Mouse (Mus musculus): ENCODE measurements at regions not wholly inside any gene's neighbourhood (a gene's known extent, or its start where the extent isn't known, plus 50 kb on each side); places are given as distances from the start of the nearest gene placed in this dataset.

- H3K27ac ChIP-seq (replicated peaks; ENCODE audit: low read depth, low read length) = no peak overlapping the region
- H3K4me3 ChIP-seq (ENCODE audit: low read depth, low read length) = no peak overlapping the region
- no peaks in the 10 kb centered on the region for H3K27me3 ChIP-seq (ENCODE audit: control insufficient read depth, insufficient read depth, low read length)
- WGBS = 76% methylated on average over 8 of the region's 8 CpGs
- DNase-seq (ENCODE audit: low spot score) = no peak
- H3K9ac ChIP-seq (ENCODE audit: low read length) = no peak overlapping the region
- ATAC-seq (ENCODE audit: insufficient number of reproducible peaks, low FRiP score, low TSS enrichment, low read depth) = no peak
- no peak overlapping the region for H3K4me2 ChIP-seq (ENCODE audit: low read depth, severe bottlenecking)
- H3K9me3 ChIP-seq (ENCODE audit: control insufficient read depth, low read length) = no peaks in the 10 kb centered on the region
- no peaks in the 10 kb centered on the region for H3K36me3 ChIP-seq (ENCODE audit: control insufficient read depth, insufficient read depth, low read length)
- H3K4me1 ChIP-seq (ENCODE audit: control insufficient read depth, insufficient read depth, low read length) = no peaks in the 10 kb centered on the region
Observed at GRCm38 (mm10) chr3:38567946-38568595, 83.4 kb upstream of the Ankrd50 start.

- Histone ChIP-seq H3K4me1 (ENCODE audit: control insufficient read depth, insufficient read depth, low read length) (no peaks in the 10 kb centered on the region), H3K9ac (ENCODE audit: low read length) (no peak overlapping the region)
- 94% methylated on average over 2 of the region's 2 CpGs for WGBS
Observed at GRCm38 (mm10) chr3:38566576-38566975, 81.9 kb upstream of the Ankrd50 start.

GRCm38 (mm10) chr3:38564844-38565243, 80.2 kb upstream of the Ankrd50 start:
- Histone ChIP-seq H3K9ac (ENCODE audit: low read length) (no peak overlapping the region), H3K4me3 (ENCODE audit: low read depth, low read length) (no peak overlapping the region), H3K36me3 (ENCODE audit: control insufficient read depth, insufficient read depth, low read length) (no peaks in the 10 kb centered on the region), H3K27ac (replicated peaks; ENCODE audit: low read depth, low read length) (no peak overlapping the region), H3K4me2 (ENCODE audit: low read depth, severe bottlenecking) (no peak overlapping the region), H3K9me3 (ENCODE audit: control insufficient read depth, low read length) (no peaks in the 10 kb centered on the region), H3K27me3 (ENCODE audit: control insufficient read depth, insufficient read depth, low read length) (no peaks in the 10 kb centered on the region), H3K4me1 (ENCODE audit: control insufficient read depth, insufficient read depth, low read length) (no peaks in the 10 kb centered on the region)
- ATAC-seq (ENCODE audit: insufficient number of reproducible peaks, low FRiP score, low TSS enrichment, low read depth) (no peak), DNase-seq (ENCODE audit: low spot score) (no peak)
- WGBS = 31% methylated on average over 2 of the region's 2 CpGs

More at GRCm38 (mm10) chr3:38566576-38566975, 81.9 kb upstream of the Ankrd50 start:
- DNase-seq (ENCODE audit: low spot score) = no peak
- no peak overlapping the region for H3K4me2 ChIP-seq (ENCODE audit: low read depth, severe bottlenecking)
- H3K4me3 ChIP-seq (ENCODE audit: low read depth, low read length) = no peak overlapping the region
- no peaks in the 10 kb centered on the region for H3K36me3 ChIP-seq (ENCODE audit: control insufficient read depth, insufficient read depth, low read length)
- H3K27ac ChIP-seq (replicated peaks; ENCODE audit: low read depth, low read length) = no peak overlapping the region
- ATAC-seq (ENCODE audit: insufficient number of reproducible peaks, low FRiP score, low TSS enrichment, low read depth) = no peak
- no peaks in the 10 kb centered on the region for H3K9me3 ChIP-seq (ENCODE audit: control insufficient read depth, low read length)
- H3K27me3 ChIP-seq (ENCODE audit: control insufficient read depth, insufficient read depth, low read length) = no peaks in the 10 kb centered on the region

- Histone ChIP-seq H3K9me3 (ENCODE audit: control insufficient read depth, low read length) (no peaks in the 10 kb centered on the region), H3K4me2 (ENCODE audit: low read depth, severe bottlenecking) (no peak overlapping the region), H3K4me1 (ENCODE audit: control insufficient read depth, insufficient read depth, low read length) (no peaks in the 10 kb centered on the region), H3K36me3 (ENCODE audit: control insufficient read depth, insufficient read depth, low read length) (no peaks in the 10 kb centered on the region), H3K4me3 (ENCODE audit: low read depth, low read length) (no peak overlapping the region), H3K27me3 (ENCODE audit: control insufficient read depth, insufficient read depth, low read length) (no peaks in the 10 kb centered on the region), H3K27ac (replicated peaks; ENCODE audit: low read depth, low read length) (no peak overlapping the region), H3K9ac (ENCODE audit: low read length) (no peak overlapping the region)
- 36% methylated on average over 2 of the region's 2 CpGs for WGBS
- DNase-seq (ENCODE audit: low spot score) (no peak), ATAC-seq (ENCODE audit: insufficient number of reproducible peaks, low FRiP score, low TSS enrichment, low read depth) (no peak)
Observed at GRCm38 (mm10) chr3:38564364-38564763, 79.7 kb upstream of the Ankrd50 start.

- Histone ChIP-seq H3K9ac (ENCODE audit: low read length) (no peak overlapping the region), H3K27ac (replicated peaks; ENCODE audit: low read depth, low read length) (no peak overlapping the region), H3K27me3 (ENCODE audit: control insufficient read depth, insufficient read depth, low read length) (no peaks in the 10 kb centered on the region), H3K4me3 (ENCODE audit: low read depth, low read length) (no peak overlapping the region), H3K4me2 (ENCODE audit: low read depth, severe bottlenecking) (no peak overlapping the region), H3K4me1 (ENCODE audit: control insufficient read depth, insufficient read depth, low read length) (no peaks in the 10 kb centered on the region), H3K9me3 (ENCODE audit: control insufficient read depth, low read length) (no peaks in the 10 kb centered on the region), H3K36me3 (ENCODE audit: control insufficient read depth, insufficient read depth, low read length) (no peaks in the 10 kb centered on the region)
- ATAC-seq (ENCODE audit: insufficient number of reproducible peaks, low FRiP score, low TSS enrichment, low read depth) (no peak), DNase-seq (ENCODE audit: low spot score) (no peak)
- WGBS = 36% methylated on average over 2 of the region's 2 CpGs
Observed at GRCm38 (mm10) chr3:38561186-38561585, 76.5 kb upstream of the Ankrd50 start.

- no peaks in the 10 kb centered on the region for H3K36me3 ChIP-seq (ENCODE audit: control insufficient read depth, insufficient read depth, low read length)
- 93% methylated on average over 5 of the region's 5 CpGs for WGBS
- H3K4me3 ChIP-seq (ENCODE audit: low read depth, low read length) = no peak overlapping the region
- no peak overlapping the region for H3K27ac ChIP-seq (replicated peaks; ENCODE audit: low read depth, low read length)
- no peak overlapping the region for H3K9ac ChIP-seq (ENCODE audit: low read length)
- ATAC-seq (ENCODE audit: insufficient number of reproducible peaks, low FRiP score, low TSS enrichment, low read depth) (no peak), DNase-seq (ENCODE audit: low spot score) (no peak)
- H3K4me1 ChIP-seq (ENCODE audit: control insufficient read depth, insufficient read depth, low read length) = no peaks in the 10 kb centered on the region
- H3K9me3 ChIP-seq (ENCODE audit: control insufficient read depth, low read length) = no peaks in the 10 kb centered on the region
- H3K4me2 ChIP-seq (ENCODE audit: low read depth, severe bottlenecking) = no peak overlapping the region
- H3K27me3 ChIP-seq (ENCODE audit: control insufficient read depth, insufficient read depth, low read length) = no peaks in the 10 kb centered on the region
Observed at GRCm38 (mm10) chr3:38555939-38556338, 71.3 kb upstream of the Ankrd50 start.

GRCm38 (mm10) chr3:38553470-38554043, 68.9 kb upstream of the Ankrd50 start:
- Histone ChIP-seq H3K27ac (replicated peaks; ENCODE audit: low read depth, low read length) (no peak overlapping the region), H3K27me3 (ENCODE audit: control insufficient read depth, insufficient read depth, low read length) (no peaks in the 10 kb centered on the region), H3K4me3 (ENCODE audit: low read depth, low read length) (no peak overlapping the region), H3K4me2 (ENCODE audit: low read depth, severe bottlenecking) (no peak overlapping the region), H3K4me1 (ENCODE audit: control insufficient read depth, insufficient read depth, low read length) (no peaks in the 10 kb centered on the region), H3K36me3 (ENCODE audit: control insufficient read depth, insufficient read depth, low read length) (no peaks in the 10 kb centered on the region), H3K9ac (ENCODE audit: low read length) (no peak overlapping the region), H3K9me3 (ENCODE audit: control insufficient read depth, low read length) (no peaks in the 10 kb centered on the region)
- DNase-seq (ENCODE audit: low spot score) = no peak
- ATAC-seq (ENCODE audit: insufficient number of reproducible peaks, low FRiP score, low TSS enrichment, low read depth) = no peak
- 85% methylated on average over 4 of the region's 4 CpGs for WGBS

- no peaks in the 10 kb centered on the region for H3K4me1 ChIP-seq (ENCODE audit: control insufficient read depth, insufficient read depth, low read length)
- ATAC-seq (ENCODE audit: insufficient number of reproducible peaks, low FRiP score, low TSS enrichment, low read depth) (no peak), DNase-seq (ENCODE audit: low spot score) (no peak)
- H3K4me2 ChIP-seq (ENCODE audit: low read depth, severe bottlenecking) = no peak overlapping the region
- no peak overlapping the region for H3K9ac ChIP-seq (ENCODE audit: low read length)
- H3K27me3 ChIP-seq (ENCODE audit: control insufficient read depth, insufficient read depth, low read length) = no peaks in the 10 kb centered on the region
- WGBS = 69% methylated on average over 3 of the region's 3 CpGs
- no peak overlapping the region for H3K27ac ChIP-seq (replicated peaks; ENCODE audit: low read depth, low read length)
- no peaks in the 10 kb centered on the region for H3K36me3 ChIP-seq (ENCODE audit: control insufficient read depth, insufficient read depth, low read length)
- H3K4me3 ChIP-seq (ENCODE audit: low read depth, low read length) = no peak overlapping the region
- H3K9me3 ChIP-seq (ENCODE audit: control insufficient read depth, low read length) = no peaks in the 10 kb centered on the region
Observed at GRCm38 (mm10) chr3:38547032-38547431, 62.4 kb upstream of the Ankrd50 start.

- Histone ChIP-seq H3K4me2 (ENCODE audit: low read depth, severe bottlenecking) (no peak overlapping the region), H3K9ac (ENCODE audit: low read length) (no peak overlapping the region), H3K9me3 (ENCODE audit: control insufficient read depth, low read length) (no peaks in the 10 kb centered on the region), H3K4me3 (ENCODE audit: low read depth, low read length) (no peak overlapping the region), H3K36me3 (ENCODE audit: control insufficient read depth, insufficient read depth, low read length) (no peaks in the 10 kb centered on the region), H3K27me3 (ENCODE audit: control insufficient read depth, insufficient read depth, low read length) (no peaks in the 10 kb centered on the region), H3K4me1 (ENCODE audit: control insufficient read depth, insufficient read depth, low read length) (no peaks in the 10 kb centered on the region), H3K27ac (replicated peaks; ENCODE audit: low read depth, low read length) (no peak overlapping the region)
- WGBS = 75% methylated on average over 3 of the region's 3 CpGs
- ATAC-seq (ENCODE audit: insufficient number of reproducible peaks, low FRiP score, low TSS enrichment, low read depth) (no peak), DNase-seq (ENCODE audit: low spot score) (no peak)
Observed at GRCm38 (mm10) chr3:38545501-38545896, 60.9 kb upstream of the Ankrd50 start.

All from limb, embryonic 11.5 days (tissue).